Mouse (Mus musculus): ENCODE data around the gene Ccn5.

The Ccn5 gene

DNA sequence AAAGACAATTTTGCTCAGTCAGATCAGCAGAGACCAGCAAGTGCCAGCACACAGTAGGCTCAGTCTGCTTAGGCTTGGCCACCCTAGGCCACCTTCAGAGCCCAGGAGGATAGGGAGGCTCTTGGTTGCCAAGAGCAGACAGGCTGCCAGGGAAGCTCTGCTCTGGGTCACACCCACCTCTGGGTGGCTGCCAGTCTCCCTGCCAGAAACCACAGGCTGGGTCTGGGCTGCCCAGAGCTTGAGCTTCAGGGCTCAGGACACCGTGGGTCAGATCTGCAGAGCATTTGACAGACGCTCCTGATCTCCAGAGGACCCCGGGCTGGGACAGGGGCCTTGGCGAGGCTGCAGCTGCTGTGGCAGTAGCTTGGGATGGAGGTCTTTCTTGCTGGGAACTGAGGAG is at the start of gene Ccn5:
Ccn5 (plus strand) TSS at position 255 of the 400 bp plus-strand sequence.
- DNase-seq (ENCODE audit: low spot score in 2 of 2): no peak

DNA sequence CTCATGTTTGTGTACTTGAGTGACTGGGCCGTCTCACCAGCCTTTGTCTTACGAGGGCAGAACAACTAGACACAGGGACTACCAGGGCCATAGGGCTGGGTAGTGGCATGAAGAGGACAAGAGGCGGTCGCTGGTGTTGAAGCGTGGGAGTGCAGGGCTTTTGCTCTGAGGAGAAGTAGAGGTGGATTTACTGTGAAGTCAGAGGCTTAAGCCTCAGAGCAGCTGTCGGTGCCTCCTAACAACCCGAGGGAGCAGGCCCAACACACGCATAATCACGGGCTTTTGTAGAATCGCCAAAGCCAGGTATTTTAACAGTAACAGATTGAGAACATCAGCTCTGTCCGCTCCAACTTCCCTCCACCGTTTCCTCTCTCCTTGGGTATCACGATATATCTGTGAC is 44.0 kb upstream of the Ccn5 start:
- DNase-seq (ENCODE audit: low spot score in 2 of 2): no peak

DNA sequence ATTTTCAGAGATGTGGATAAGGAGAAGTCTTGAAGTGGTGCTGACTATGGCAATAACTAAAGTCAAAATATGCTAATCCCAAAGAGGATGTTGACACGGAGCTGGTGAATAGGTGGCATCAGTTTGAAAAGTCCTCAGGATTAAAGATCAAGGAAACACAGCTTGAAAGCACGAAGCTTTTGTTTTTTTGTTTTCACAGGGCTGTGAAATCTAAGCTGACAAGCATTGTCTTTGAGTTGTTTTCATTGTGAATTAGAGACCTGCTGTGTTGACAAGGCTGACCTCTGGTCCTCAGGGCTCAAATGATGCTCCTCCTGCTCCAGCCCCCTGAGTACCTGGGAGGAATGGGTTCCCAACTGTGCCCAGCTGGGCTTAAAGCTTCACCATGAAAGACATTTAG is 43.6 kb upstream of the Ccn5 start:
- DNase-seq (ENCODE audit: low spot score in 2 of 2): no peak

DNA sequence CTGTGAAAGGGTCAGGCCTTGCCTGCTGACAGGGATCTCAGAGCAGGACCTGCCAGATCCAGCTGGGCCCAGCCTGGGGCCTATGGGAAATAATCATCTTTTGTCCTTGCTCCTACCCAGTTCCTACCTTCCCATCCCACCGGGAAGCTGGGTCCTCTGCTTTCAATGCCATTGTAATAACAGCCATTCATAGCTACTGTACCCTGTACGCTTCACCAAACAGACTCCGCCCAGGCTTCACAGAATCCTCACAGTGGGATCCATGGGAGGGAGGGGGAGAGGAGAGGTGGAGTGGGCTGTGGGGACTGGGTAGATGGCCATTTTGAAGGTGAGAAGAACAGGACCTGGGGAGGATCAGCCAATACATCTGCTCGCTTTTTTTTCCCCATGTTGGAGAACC is 41.8 kb upstream of the Ccn5 start:
- no peak for DNase-seq (ENCODE audit: low spot score in 2 of 2)

DNA sequence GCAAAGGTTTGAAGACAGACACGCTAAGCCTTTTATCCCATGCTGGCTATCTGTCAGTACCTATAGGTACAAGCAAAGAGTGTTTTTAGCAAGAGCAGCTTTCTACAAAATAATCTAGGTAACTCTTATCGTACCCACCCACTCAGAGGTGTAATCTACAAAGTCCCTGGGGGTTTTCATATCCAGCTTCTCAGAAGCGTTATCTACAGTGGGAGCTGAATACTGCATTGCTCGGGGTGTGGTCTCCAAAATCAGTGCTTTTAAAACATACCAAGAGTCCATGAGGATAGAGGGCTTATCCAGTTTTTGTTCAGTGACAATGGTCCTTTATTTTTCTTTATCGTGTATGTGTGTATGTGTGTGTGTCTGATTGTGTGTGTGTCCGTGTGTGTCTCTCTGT is 37.3 kb upstream of the Ccn5 start:
- DNase-seq (ENCODE audit: low spot score in 2 of 2): no peak

DNA sequence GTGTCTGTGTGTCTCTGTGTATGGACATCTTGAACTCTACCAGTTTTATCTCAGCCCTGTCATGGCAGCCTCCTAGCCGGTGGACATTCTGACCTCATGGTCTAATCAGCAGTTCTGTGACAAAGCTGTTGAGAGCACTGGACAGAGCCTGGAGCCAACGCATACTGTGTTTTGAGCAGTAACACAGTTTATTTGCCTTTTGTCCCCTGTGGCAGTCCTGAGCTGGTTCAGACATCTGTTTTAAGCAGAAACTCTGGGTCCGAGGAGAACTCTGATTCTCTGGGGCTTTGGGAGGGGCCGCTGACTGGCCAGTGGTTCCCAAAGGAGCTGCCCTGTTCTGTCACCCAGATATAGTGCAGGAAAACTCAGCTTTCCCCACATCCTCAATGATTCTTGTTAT is 36.8 kb upstream of the Ccn5 start:
- DNase-seq (ENCODE audit: low spot score in 2 of 2): no peak

DNA sequence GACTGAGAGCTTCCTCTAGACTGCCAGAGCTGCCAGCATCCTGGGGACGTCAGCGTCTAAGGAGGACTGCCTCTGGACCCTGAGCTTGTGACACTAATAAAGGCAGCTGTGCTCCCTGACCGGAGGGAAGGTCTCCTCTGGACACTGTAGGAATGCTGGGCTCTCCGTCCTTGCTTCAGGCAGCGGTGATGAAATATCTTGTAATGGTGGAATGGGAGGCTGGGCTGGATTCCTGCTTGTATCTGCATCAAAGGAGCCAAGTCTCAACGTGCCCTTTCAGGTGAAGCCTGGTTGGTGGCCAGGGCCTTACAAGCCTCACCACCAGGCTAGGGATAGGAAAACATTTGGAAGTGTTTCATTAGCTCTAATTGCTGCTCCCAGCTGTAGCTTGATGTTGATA is 33.6 kb upstream of the Ccn5 start:
- no peak for DNase-seq (ENCODE audit: low spot score in 2 of 2)

DNA sequence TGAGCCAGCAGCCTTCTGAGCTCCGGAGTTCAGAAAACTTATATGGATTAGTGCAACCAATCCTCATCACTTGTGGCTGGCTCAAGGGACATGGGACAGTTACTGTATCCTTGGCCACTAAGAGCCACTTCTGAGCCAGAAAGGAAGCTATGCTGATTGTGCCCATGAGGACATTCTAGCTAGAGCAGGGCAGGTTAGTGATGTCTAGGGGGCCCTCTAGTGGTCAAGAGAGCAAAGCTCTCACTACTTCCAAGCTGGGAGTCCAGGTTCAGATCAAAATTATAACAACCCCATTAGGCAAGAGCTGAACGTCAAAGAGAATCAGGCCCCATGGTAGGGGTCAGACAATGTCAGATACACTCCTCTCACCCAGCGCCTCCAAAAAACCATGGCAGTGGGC is 33.0 kb upstream of the Ccn5 start:
- peak; percentile 17 to 64 for DNase-seq (ENCODE audit: low spot score in 2 of 2)

DNA sequence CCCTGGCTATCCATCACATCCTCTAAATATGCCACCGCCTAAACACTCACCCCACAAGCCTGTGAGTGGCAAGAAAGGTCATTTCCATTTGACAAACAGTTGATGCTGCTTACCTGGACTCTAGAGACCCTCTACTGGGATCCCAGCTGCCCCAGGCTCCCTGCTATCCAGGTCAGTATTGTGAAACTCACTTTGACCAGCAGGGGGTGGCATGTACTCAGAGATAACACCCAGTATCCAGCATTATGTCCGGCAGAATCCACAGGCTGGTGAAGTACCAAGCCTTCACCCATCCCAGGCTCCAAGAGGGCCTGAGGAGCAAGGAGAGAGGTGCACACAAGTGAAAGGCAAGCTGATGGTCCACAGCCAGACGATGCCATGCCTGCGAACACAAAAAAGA is 32.2 kb upstream of the Ccn5 start:
- peak; percentile 68 to 77 for DNase-seq (ENCODE audit: low spot score in 2 of 2)

DNA sequence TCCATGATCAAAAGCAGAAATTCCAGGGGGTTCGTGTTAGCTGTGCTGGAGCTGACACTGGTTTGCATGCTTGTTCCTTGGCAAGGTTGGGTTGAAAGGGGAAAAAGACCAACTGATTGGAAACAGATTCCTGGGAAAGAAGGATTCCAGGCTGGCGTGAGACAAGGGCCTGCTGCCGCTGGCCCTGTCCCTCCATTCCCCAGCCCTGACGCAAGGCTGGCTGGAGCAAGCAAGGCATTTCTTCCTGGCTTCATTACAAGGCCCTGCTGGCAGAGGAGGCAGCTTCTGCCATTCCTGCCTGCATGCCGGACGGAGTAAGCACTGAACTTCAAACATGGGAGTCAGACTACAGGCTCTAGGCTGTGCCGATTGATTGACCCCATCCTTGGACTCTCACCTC is 22.2 kb upstream of the Ccn5 start:
- no peak for DNase-seq (ENCODE audit: low spot score in 2 of 2)

DNA sequence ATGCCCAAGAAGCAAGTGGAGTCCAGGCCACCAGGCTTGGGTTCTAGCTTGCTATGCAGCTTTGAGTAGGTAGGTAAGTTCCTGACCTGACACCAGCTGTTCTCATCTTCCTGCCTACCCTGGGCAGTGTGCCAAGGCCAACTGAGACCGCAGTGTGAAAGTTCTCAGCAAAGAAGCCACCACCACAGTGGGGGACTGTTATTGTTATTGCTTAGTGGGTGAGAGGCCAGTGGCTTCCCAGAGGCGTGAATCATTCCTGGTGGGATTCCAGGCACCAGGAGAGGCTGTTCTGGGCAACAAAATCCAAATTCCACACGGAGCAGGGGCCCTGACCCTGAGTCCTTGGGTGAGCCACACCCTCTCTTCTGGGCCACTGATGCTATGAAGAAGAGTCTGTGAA is 19.8 kb upstream of the Ccn5 start:
- no peak for DNase-seq (ENCODE audit: low spot score in 2 of 2)

DNA sequence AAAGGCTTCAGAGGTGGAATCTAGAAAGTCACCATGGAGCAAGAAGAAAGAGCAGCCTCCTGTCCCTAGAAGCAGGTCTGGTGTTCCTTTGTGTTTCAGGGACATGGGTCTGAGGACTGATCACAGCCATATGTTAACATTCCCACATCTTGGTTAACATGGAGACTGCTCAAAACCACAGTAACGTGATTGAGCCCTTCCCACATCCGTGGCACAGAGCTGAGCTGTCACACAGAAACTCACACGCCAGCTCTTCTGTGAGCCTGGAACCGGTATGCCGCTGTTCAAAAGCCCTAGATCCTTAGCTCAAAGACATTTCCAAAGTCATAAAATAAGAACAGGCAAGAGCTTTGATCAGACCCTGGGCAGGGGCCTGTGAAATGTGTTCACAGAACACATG is 19.3 kb upstream of the Ccn5 start:
- no peak for DNase-seq (ENCODE audit: low spot score in 2 of 2)

DNA sequence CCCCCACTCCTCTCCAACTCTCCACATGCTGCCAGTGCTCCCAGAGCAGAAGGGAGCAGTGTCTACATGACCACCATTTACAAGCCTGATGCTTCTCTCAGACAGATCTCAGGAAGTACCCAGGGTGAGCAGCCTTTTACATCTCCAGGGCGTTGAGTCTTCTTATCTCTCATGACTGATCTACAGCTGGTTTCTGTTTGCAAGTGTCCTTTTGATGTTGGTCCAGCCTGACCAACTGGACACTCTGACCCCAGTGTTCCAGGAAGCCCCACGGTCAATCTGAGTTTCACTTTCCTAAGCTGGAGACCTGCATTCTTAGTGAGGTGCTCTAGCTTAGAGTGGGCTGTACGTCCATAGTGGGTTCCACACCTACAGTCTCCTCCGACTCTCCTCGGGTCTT is 16.8 kb upstream of the Ccn5 start:
- no peak for DNase-seq (ENCODE audit: low spot score in 2 of 2)

DNA sequence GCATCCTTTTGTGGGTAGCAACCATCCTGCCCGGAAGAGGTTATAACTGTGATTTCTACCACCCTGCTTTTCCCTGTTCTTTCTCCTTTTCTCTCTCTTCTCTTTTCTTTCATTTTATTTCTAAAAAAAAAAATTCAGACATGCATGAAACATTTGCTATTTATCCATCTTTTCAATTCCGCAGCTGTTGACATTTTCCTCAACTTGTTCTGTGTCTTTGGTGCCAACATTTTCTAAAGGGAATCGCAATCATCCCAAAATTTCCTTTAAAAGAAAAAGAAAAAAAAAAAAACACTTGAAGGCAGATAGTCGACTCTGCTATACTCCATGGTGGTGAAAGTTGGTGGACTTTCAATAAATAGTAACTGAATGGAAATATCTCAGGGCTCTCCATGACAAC is 11.5 kb upstream of the Ccn5 start:
- DNase-seq (ENCODE audit: low spot score in 2 of 2): no peak

DNA sequence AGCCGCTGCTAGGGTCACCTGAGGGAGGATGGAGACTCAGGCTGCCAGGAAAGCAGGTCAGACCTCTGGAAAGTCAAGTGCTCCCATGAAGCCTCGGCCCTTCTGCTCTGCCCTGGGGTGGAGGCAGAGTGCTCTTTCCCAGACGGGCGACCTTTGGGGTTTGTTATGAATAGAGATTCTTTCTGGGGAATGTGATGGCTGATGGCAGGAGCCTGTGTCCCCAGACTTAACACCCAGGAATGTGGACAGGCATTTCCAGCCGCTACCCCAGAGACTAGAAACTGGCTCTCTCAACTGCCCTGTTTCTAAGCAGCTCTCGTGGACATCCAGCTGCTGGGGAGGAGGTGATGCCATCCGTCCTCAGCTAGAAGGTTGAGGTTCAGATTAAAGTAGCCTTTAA is 11.0 kb upstream of the Ccn5 start:
- no peak for DNase-seq (ENCODE audit: low spot score in 2 of 2)

DNA sequence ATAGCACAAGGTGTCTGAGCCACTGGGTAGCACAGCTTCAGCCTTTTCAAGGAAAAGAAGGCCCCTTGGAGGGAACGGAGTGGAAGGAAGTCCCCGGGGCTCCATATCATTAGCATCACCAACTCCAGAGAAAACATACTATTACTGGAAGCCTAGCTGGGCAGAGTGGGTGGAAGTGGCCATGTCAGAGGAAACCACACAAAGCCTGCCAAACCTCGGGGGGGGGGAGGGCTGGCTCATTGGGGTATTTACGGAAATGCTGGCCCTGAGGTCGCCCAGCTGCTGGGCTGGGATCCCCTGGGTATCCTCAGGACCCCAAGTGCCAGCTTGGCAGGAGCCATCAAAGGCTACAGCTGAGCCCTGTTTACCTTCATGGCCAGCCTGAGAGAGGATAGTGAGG is 7.6 kb upstream of the Ccn5 start:
- DNase-seq (ENCODE audit: low spot score in 2 of 2): no peak

DNA sequence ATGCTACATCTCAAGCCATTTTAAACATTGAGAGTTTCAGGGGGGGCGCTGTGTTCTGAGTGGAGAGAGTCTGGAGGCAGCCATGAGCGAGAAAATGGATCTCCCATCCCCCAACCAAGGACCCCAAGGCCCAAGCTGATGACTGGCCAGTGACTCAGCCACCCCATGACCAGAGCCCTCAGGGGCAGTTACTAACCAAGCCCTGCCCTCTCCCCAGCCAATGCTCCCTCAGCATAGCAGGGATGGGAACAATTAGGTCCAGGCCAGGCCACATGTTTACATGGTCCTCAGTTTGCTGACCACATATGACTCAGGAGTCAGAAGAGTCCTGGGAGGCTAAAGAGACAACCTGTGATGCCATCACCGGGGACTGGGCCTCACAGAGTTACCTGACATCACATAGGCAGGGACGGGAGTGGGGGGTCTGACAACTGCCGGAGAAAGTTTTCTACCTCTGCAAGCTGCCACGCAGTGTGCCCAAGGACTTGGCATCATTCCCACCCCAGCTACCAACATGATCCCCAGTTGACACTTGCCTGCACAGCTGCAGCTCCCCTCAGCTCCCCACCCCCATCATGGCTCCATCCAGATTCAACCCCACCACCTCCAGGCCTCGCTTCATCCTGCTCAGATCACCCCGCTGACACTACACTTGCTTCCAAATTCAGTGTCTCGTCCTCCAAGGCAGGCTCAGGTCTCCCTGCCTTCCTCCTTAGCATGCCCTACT is 5.8 kb upstream of the Ccn5 start:
- DNase-seq (ENCODE audit: low spot score in 2 of 2): no peak

DNA sequence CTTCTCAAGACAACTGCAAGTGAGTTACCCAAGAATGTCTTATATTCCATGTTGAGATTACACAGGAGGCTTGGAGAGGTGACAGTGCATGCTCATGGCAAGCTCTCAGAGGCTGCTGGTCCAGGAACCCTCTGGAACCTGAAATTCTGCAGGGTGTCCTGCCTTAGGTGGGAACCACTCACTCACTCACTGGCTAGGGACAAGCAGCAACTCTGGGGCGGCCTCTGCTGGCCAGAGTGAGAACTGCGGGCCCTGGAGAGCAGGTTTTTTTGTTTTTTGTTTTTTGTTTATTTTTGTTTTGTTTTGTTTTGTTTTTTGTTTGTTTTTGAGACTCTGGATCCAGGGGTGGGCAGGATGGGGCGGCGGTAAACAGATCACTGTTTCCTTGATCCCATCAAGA is 2.6 kb downstream of the Ccn5 start:
- DNase-seq (ENCODE audit: low spot score in 2 of 2): peak; percentile 40 to 45

DNA sequence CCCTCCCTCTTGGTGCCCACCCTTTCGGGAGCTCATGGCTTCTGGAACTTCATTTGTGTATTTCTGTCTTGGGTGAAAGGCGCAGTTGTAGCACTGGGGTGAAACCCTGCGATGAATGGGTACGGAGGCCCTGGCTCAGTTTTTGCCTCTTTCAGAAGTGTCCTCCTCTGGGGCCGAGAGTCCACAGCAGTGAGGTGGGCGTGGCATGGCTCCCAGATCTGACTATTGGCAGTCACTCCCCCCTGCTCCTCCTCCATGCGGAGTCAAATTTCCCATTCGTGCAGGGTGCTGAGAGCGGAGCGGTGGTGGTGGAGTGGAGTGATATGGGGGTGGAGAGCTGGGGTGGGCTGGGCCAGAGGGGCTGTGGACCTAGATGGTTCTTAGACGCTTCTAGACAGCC is 3.1 kb downstream of the Ccn5 start:
- DNase-seq (ENCODE audit: low spot score in 2 of 2): no peak

DNA sequence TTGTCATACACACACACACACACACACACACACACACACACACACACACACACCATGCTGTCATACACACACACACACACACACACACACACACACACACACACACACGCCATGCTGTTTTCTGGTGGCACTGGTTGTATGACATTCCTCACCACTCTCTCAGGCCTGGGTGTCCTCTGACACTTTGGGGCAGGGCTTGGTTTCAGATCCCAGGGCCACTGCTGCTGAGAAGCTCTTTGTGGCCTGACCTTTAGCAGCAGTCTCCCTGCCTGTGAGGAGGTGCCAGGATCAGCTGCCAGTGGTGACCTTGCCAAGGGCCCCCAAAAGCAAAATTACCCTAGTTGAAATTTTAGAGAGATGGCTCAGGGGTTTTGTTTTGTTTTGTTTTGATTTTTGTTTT is 5.2 kb downstream of the Ccn5 start:
- DNase-seq (ENCODE audit: low spot score in 2 of 2): no peak

DNA sequence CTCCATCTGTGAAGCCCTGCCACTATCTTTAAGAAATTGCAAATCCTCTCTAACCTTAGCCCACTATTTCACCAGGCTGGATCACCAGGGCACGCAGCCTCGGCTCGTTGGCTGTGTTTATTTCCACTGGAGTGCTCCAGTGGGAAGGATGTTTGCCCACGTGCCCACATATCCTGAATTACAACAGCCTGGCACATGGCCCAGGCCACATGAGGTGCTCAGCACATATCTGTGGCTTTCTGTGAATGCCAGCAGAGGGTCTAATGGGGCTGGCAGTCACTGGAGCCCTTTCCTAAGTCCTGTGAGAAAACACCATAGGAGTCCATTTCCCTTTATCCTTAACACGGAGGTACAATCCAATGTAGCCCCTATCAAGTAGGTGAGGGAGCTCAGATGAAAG is 5.8 kb downstream of the Ccn5 start:
- DNase-seq (ENCODE audit: low spot score in 2 of 2): no peak

DNA sequence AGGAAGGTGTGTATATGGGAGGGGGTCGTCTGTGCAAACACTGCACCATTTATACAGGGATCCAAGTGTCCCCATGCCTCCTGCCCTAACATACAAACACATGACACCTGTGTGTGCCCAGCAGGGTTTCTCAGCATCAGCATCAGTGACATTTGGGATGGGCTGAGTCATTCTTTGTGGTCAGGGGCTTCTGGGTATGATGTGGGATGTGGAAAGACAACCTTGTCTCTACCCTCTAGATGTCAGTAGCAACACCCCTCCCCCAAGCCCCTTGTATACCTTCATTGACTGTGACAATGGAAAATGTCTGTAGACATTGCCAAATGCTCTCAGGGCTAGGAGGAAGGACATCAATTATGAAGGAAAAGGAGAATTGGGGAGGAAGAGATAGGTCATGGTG is 10.5 kb downstream of the Ccn5 start:
- no peak for DNase-seq (ENCODE audit: low spot score in 2 of 2)

DNA sequence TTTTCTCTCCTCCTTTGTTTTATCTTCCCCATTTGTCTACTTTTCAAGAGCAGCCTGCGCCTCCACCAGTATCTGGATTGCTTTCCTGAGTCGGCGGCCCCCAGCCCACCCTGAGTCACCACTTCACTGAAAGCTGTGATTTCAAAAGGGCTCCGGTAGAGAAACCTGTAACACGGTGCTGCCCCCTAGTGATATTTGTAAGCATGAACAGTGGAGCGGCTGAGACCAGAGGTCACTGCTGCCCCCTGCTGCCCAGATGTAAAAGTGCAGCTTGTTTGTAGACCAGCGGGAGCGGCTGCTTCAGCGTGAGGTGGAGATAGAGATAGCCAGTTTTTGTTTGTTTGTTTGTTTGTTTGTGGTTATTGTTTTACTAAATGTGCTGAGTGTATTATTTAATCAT is 17.4 kb downstream of the Ccn5 start:
- peak; percentile 80 to 87 for DNase-seq (ENCODE audit: low spot score in 2 of 2)

DNA sequence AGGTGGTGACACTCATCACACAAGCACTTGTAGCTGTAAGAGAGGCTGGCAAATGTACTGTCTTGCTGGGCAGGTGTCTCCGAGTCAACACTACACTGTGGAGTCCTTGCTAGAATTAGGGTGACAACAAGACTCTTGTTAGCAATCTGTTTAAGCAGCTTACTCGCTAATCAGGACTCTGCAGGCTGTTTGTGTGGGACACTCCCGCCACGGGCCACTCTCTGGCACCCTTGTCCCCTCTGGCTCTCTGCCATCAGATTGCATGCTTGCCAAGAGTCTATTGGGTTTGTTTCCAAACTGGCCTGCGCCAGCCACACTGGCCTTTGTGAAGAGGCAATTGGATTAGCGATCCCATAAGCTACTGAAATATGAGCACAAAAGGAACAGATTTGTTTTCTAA is 18.9 kb downstream of the Ccn5 start:
- DNase-seq (ENCODE audit: low spot score in 2 of 2): peak in 1 of 2 experiments; percentile 26
